Mouse (Mus musculus) left cerebral cortex, adult 18-20 months (tissue): ENCODE data around the gene Gps2. TPM values are rescaled to one million over a fixed set of nuclear protein-coding genes. Genes with fewer than 3 reads are reported as not detected.
"Not testable (repeated sequence)": the region's sequence is repeated elsewhere in the genome, so short reads cannot be mapped to it uniquely, and the experiment has no call there.

ENCODE experiments used
- DNase-seq, 2 experiments: peaks; one replicate each; pipeline ENCODE4 v3.0.0; 2021 to 2022; ENCODE audit warnings: low spot score in 2 of 2, mixed read lengths in 1 of 2
- total RNA-seq, 2 experiments: library from RNA; stranded (reverse); gene quantifications; 2 replicates each; pipeline ENCODE4 v1.2.3; 2021

The Gps2 gene
- total RNA-seq, 2 experiments from 2014 or later = 33.0 to 33.4 TPM

- DNase-seq = no peak
These were observed 2.3 kb downstream of the Gps2 start for GRCm38 (mm10) chr11:69915667-69916627.

- not testable (repeated sequence) for DNase-seq
These were observed 3.1 kb downstream of the Gps2 start for GRCm38 (mm10) chr11:69916652-69917378.

GRCm38 (mm10) chr11:69917379-69917948 is 3.8 kb downstream of the Gps2 start:
- no peak for DNase-seq

GRCm38 (mm10) chr11:69918118-69918517 is 4.4 kb downstream of the Gps2 start:
- no peak for DNase-seq

- DNase-seq = no peak
These were observed 5.4 kb downstream of the Gps2 start for GRCm38 (mm10) chr11:69919053-69919452.

- DNase-seq = peak; percentile 22 to 36
These were observed 6.1 kb downstream of the Gps2 start for GRCm38 (mm10) chr11:69919661-69920265.

GRCm38 (mm10) chr11:69920266-69921031 is 6.8 kb downstream of the Gps2 start:
- DNase-seq = peak; percentile 48 to 53

GRCm38 (mm10) chr11:69921114-69922011 is 7.7 kb downstream of the Gps2 start, which contains the start of gene Eif5a:
Gene Eif5a, minus strand, starts transcription at chr11:69921958.
- peak; percentile 100 for DNase-seq

GRCm38 (mm10) chr11:69922012-69922756 is 8.5 kb downstream of the Gps2 start:
- no peak for DNase-seq

GRCm38 (mm10) chr11:69922796-69923195 is 9.1 kb downstream of the Gps2 start:
- DNase-seq = no peak

GRCm38 (mm10) chr11:69927501-69927900 is 13.8 kb downstream of the Gps2 start:
- DNase-seq = no peak

GRCm38 (mm10) chr11:69929712-69930111 is 16.0 kb downstream of the Gps2 start:
- DNase-seq = no peak

- not testable (repeated sequence) for DNase-seq
These were observed 16.5 kb downstream of the Gps2 start for GRCm38 (mm10) chr11:69930176-69930575.

GRCm38 (mm10) chr11:69930967-69931537 is 17.4 kb downstream of the Gps2 start:
- DNase-seq = no peak

GRCm38 (mm10) chr11:69931769-69932168 is 18.1 kb downstream of the Gps2 start:
- no peak for DNase-seq

- DNase-seq = no peak
These were observed 18.6 kb downstream of the Gps2 start for GRCm38 (mm10) chr11:69932254-69932653.

- no peak for DNase-seq
These were observed 19.4 kb downstream of the Gps2 start for GRCm38 (mm10) chr11:69933066-69933465.

GRCm38 (mm10) chr11:69934169-69934568 is 20.5 kb downstream of the Gps2 start:
- DNase-seq = peak; percentile 85 to 96
